Mouse (Mus musculus) right cerebral cortex, postnatal 14 days (tissue): ENCODE data around the gene Irx1.

Experiments used
- DNase-seq: peaks from one replicate; pipeline ENCODE4 v3.0.0; 2022

Gene Irx1

GRCm38 (mm10) chr13:71963356-71964351, at the start of gene Irx1:
Irx1 (minus strand) TSS chr13:71963723.
- DNase-seq, result no peak

DNA sequence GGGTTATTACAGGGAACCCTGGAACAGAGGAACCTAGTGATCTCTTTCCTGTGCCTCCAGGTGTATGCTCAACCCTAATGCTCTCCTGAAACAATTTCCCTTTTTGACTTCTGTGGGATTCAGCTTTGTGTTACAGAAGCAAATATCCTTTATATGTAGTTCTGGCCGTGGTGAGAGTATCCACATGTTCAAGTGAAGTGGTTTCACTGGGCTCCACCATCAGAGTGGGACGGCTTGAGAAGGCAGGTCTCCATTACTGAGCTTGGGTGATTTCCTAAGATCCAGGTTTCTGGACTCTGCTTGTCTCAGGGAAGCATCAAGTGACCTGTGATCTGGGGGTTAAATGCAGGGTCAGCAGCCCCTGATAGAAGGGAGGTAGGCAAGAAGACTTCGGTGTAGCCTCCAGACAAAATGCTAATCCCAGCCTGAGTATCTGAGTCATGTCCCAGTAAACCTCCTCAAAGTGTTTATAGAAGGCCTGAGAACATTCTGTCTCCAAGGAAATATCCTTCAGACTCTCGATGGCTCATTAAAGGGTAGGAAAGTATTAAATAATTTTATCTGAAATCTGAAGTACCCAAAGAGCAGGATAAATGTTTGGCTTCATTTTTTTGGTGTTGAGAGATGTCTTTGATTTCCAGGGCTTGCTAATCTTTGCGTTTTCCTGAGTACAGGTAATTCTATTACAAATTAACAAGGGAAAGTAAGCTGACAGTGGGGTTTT, 16.6 kb upstream of the Irx1 start:
- no peak for DNase-seq

- no peak for DNase-seq
Observed at GRCm38 (mm10) chr13:71975753-71976152, 12.2 kb upstream of the Irx1 start.

- DNase-seq, result no peak
Observed at GRCm38 (mm10) chr13:71968286-71968685, 4.8 kb upstream of the Irx1 start.

- no peak for DNase-seq
Observed at GRCm38 (mm10) chr13:71967341-71968250, 4.1 kb upstream of the Irx1 start.

- no peak for DNase-seq
Observed at GRCm38 (mm10) chr13:71966631-71967030, 3.1 kb upstream of the Irx1 start.

DNA sequence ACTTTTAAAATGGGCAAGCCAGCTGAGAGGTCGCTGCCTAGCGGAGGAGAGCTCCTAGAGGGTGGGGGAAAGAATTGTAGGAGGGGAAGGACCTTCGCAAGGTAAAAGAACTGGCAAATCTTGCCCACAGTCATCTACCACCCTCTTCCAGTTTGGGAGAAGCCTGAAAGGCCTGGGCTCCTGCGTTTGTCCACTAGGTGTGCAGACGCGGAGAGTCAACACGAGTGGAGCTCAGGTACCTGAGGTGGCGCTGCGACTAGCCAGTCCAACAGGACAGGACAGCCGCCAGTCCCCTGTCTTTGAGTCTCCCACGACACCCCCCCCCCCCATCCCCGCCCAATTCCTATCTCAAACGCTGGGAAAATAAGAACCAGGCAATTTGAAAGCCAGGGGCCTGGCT, 843 bp upstream of the Irx1 start:
- no peak for DNase-seq

GRCm38 (mm10) chr13:71962661-71963355, 715 bp downstream of the Irx1 start:
- DNase-seq, result no peak

GRCm38 (mm10) chr13:71961891-71962660, 1.4 kb downstream of the Irx1 start:
- no peak for DNase-seq

GRCm38 (mm10) chr13:71960846-71961735, 2.4 kb downstream of the Irx1 start:
- no peak for DNase-seq

DNA sequence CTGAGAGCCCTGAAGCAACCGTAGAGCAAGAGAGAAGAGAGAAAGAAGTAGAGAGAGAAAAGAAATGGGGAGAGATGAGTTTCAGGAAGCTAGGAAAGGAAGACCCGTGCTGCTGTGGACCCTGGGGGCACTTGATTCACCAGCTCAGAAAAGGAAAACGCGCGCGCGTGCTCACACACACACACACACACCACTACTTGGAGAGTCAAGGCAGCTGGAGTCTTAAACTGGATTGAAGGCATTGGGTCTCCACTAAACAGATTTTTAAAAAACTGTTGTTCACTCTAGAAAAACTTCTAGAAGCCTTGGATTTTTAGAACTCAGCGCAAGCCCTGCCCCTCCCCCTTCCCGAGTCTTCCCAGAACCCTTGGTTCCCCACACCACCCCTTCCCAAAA, 3.2 kb downstream of the Irx1 start:
- no peak for DNase-seq

GRCm38 (mm10) chr13:71959361-71960276, 3.9 kb downstream of the Irx1 start:
- no peak for DNase-seq

DNA sequence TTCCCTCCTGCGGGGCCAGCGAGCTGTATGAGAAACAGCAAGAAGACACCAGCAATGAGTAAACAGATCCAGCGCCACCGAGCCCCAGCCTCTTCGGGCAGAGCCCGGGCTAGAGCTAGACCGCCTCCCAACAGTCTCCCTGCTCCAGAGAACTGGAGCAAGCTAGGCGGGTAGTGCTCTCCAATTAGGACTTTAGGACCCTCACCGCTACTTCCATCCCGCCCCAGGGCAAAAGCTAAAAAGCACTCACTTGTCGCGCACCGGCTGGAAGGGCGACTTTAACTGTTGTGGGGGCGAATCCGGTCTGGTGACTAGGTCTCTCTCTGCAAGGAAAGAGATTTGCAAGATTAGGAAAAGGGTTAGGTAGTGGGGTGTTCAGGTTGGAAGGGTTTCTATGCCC, 4.9 kb downstream of the Irx1 start:
- no peak for DNase-seq

DNA sequence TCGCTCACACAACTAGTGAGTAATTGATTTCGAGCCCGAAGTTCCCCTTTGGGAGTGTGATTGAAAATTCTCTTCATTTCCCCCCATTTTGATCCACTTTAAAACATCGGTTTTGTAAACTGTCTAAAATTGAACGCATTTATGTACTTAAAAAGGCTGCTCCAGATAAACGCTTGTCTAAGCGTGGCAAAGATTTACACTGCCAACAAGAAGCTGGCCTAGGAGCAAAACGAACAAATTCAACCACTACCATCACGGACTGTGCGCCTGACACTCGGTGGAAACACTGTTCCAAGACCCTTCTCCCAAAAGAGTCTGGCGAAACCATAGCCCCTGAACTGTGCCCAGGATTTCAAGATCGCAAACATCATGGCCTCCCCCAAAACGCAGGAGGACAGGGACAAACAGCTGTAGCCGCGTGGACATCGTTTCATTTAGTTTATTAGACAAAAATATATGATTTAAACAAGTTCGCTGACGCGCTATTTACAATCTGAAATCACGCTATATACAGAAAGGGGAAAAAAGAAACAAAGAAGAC, 5.6 kb downstream of the Irx1 start:
- DNase-seq, result no peak

DNA sequence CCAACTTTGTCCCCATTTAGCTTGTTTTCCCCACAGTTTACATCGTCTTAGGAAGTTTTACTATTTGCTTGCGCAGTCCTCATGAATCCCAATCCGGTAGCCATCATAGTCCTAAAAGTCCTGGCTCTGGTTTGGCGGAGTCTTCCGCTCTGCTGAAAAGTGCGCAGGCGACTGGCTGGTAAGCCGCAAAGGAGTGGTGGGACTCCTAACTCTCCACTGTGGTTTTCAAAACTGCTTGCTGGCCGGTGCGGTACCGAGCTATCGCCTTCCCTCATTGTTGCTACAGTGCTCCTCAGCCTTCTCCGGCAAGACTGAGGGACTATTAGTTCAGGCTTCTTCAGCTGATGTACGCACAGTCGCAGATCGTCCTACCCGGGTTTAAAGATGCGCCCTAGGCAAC, 6.4 kb downstream of the Irx1 start:
- no peak for DNase-seq

GRCm38 (mm10) chr13:71956481-71956880, 7.0 kb downstream of the Irx1 start:
- no peak for DNase-seq

- DNase-seq, result no peak
Observed at GRCm38 (mm10) chr13:71951966-71952365, 11.6 kb downstream of the Irx1 start.

- DNase-seq, result no peak
Observed at GRCm38 (mm10) chr13:71949859-71950258, 13.7 kb downstream of the Irx1 start.

DNA sequence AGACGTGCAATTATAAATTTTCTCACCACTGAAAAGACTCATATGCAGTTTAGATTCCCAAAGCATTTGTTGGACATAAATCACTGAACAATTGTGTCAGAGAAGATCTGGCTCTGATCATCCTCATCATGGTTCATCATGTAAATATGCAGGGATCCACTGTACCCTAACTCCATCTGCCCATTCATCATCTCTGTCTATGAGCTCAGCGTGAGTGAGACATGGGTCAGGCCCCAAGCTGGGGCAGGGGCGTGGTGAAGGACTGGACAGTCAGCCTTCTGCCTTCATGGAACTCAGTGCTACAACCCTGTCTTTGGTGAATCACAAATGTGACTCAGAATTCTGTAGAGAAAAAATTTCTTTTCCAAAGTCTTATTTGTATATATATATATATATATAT, 53.2 kb downstream of the Irx1 start:
- DNase-seq, result no peak
